ENCODE assay signal across 25 mouse cellular contexts in genomic region chr4:97885574-97885973, GRCm38 (mm10).
DNase-seq lines count a peak whose midpoint lies in the region; ATAC-seq and TF ChIP-seq lines count a peak whose summit lies in the region.
"Had no signal": no experiment of that assay in that cellular context is flagged by ENCODE, and none has a peak within 500 bp of the region (broad histone marks: within the 10 kb centered on the region; RNA-seq: fewer than 3 reads in every experiment).

No protein-coding gene starts in this region.

- TF ChIP-seq EP300 in heart, postnatal 0 days (IDR thresholded peaks at IDR 0.05; ENCODE audit: low read depth) = no peak
- TF ChIP-seq EP300 in heart, adult 2 months (IDR thresholded peaks at IDR 0.05; ENCODE audit: insufficient read depth, low read depth, low read length) = no peak

- no peaks in the 10 kb centered on the region for H3K27me3 ChIP-seq in heart, postnatal 0 days (ENCODE audit: control insufficient read depth, insufficient read depth, low read length)
- no peaks in the 10 kb centered on the region for H3K27me3 ChIP-seq in heart, adult 2 months (ENCODE audit: control insufficient read depth, insufficient read depth, low read length)
- H3K27me3 ChIP-seq: megakaryocyte, embryonic 14.5 days; midbrain, embryonic 13.5 days had no signal

- no peak overlapping the region for H3K4me2 ChIP-seq in heart, postnatal 0 days (ENCODE audit: low read depth, low read length)
- H3K4me2 ChIP-seq: heart, embryonic 11.5 days; hindbrain, embryonic 14.5 days; liver, embryonic 11.5 days; midbrain, embryonic 13.5 days had no signal

- 91% methylated on average over 5 of the region's 5 CpGs for WGBS in heart, postnatal 0 days
- 89% methylated on average over 5 of the region's 5 CpGs for WGBS in heart, adult 2 months

- H3K36me3 ChIP-seq in heart, postnatal 0 days (replicated peaks; ENCODE audit: control insufficient read depth, insufficient read depth, low read length) = no peaks in the 10 kb centered on the region
- H3K36me3 ChIP-seq in heart, adult 2 months (ENCODE audit: control insufficient read depth, insufficient read depth, low read length) = peaks cover 19% of the 10 kb centered on the region
- H3K36me3 ChIP-seq: embryonic facial prominence, embryonic 10.5 days; midbrain, embryonic 13.5 days had no signal

- no peaks in the 10 kb centered on the region for H3K9me3 ChIP-seq in heart, postnatal 0 days (replicated peaks; ENCODE audit: control insufficient read depth, low read length)
- H3K9me3 ChIP-seq: embryonic facial prominence, embryonic 10.5 days; megakaryocyte, embryonic 14.5 days; midbrain, embryonic 13.5 days had no signal

- no peak for DNase-seq in heart, postnatal 0 days (ENCODE audit: low spot score)
- DNase-seq in heart, adult 2 months = no peak
- DNase-seq in lung, postnatal 36 days = peak; percentile 38
- no peak for DNase-seq in lung, postnatal 4 days
- DNase-seq in c-Kit-positive CD71-positive TER-119-positive erythroid progenitor cells, embryonic 14.5 days (ENCODE audit: low spot score) = no peak
- no peak for DNase-seq in spleen, adult 18-20 months
- DNase-seq: adrenal gland, postnatal 25 days; B cell, adult 2 months; cerebellum, adult 9-11 months; forebrain, postnatal 0 days; heart, postnatal 4 days; kidney, adult 9 months; kidney, postnatal 25 days; lung, adult 18-20 months; right cerebral cortex, postnatal 14 days had no signal

- H3K79me2 ChIP-seq in heart, adult 2 months (replicated peaks; ENCODE audit: control insufficient read depth, insufficient read depth, low read length) = peaks cover 3% of the 10 kb centered on the region; the same call in 1 of the 2 replicates

- H3K9ac ChIP-seq in heart, postnatal 0 days (replicated peaks; ENCODE audit: low read depth, low read length) = no peak overlapping the region
- no peak overlapping the region for H3K9ac ChIP-seq in heart, adult 2 months (ENCODE audit: low read depth, low read length)
- H3K9ac ChIP-seq: forebrain, postnatal 0 days; hindbrain, embryonic 14.5 days; midbrain, embryonic 13.5 days had no signal

- H3K27ac ChIP-seq in heart, postnatal 0 days (ENCODE audit: low read depth) = 0 out of 2 replicates have a peak overlapping the region, but pooled peaks have one; percentile 11
- H3K27ac ChIP-seq in heart, adult 2 months = no peak overlapping the region; the same call in 1 of the 2 replicates
- H3K27ac ChIP-seq: embryonic facial prominence, embryonic 10.5 days; hindbrain, embryonic 14.5 days; layer of hippocampus, adult 2 months; midbrain, embryonic 13.5 days had no signal

- H3K4me3 ChIP-seq in heart, postnatal 0 days (ENCODE audit: low read depth, low read length) = no peak overlapping the region
- H3K4me3 ChIP-seq in heart, adult 2 months = no peak overlapping the region
- H3K4me3 ChIP-seq: embryonic facial prominence, embryonic 10.5 days; layer of hippocampus, adult 2 months; megakaryocyte, embryonic 14.5 days; midbrain, embryonic 13.5 days had no signal

- intact Hi-C loops in heart, adult 2 months (cut with DNase I) = no loop called here

- peaks cover 25% of the 10 kb centered on the region for H3K4me1 ChIP-seq in heart, postnatal 0 days (ENCODE audit: control insufficient read depth, insufficient read depth)
- peaks cover 10% of the 10 kb centered on the region for H3K4me1 ChIP-seq in heart, adult 2 months (ENCODE audit: control insufficient read depth, insufficient read depth, low read length)
- H3K4me1 ChIP-seq: embryonic facial prominence, embryonic 10.5 days had no signal

- ATAC-seq in heart, postnatal 0 days (ENCODE audit: insufficient read depth, low read depth) = no peak
- ATAC-seq in granulocyte monocyte progenitor cell, adult 5-6 weeks (replicated peaks; ENCODE audit: poor library complexity, severe bottlenecking) = peak; percentile 87
- peak; percentile 60 for ATAC-seq in megakaryocyte progenitor cell, adult 5-6 weeks (replicated peaks; ENCODE audit: poor library complexity)
- ATAC-seq: intestine, embryonic 16.5 days; midbrain, embryonic 13.5 days had no signal

- TF ChIP-seq POLR2A in heart, adult 2 months (IDR thresholded peaks at IDR 0.05; ENCODE audit: insufficient read depth, low read depth, low read length) = no peak

- TF ChIP-seq CTCF in heart, postnatal 0 days (IDR thresholded peaks at IDR 0.05; ENCODE audit: low read depth) = no peak
- TF ChIP-seq CTCF in heart, adult 2 months (IDR thresholded peaks at IDR 0.05) = no peak
